Mouse (Mus musculus): ENCODE measurements around the gene Ddx54.

GRCm38 (mm10) chr5:120602210-120602609 is 10.3 kb upstream of the Ddx54 start:
- TF ChIP-seq EP300 (IDR thresholded peaks at IDR 0.05; ENCODE audit: low read depth): no peak
- no peak for TF ChIP-seq CTCF (IDR thresholded peaks at IDR 0.05; ENCODE audit: low read depth)
